22 mouse cellular contexts compared by ENCODE assay signal in the genomic region with DNA sequence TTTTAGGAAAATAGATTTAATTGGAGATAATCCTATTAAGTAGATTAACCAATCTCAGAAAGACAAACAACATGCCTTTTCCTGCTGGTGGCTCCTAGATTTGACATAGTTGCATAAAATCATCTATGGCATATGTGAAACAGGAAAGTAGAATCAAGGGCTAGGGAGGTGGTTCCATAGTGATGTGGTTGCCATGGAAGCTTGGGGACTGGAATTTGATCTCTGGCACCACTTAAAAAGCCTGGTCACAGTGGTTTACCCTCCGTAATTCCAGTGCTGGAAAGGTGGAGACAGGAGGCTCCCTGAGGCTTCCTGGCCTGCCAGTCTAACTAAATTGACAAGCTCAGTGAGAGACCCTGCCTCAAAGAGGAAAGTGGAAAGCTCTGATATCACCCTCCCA. TPM values are rescaled to one million over a fixed set of nuclear protein-coding genes. Genes with fewer than 3 reads are reported as not detected.
DNase-seq lines count a peak whose midpoint lies in the region; ATAC-seq and TF ChIP-seq lines count a peak whose summit lies in the region.
"Had no signal": no experiment of that assay in that cellular context is flagged by ENCODE, and none has a peak within 500 bp of the region (broad histone marks: within the 10 kb centered on the region; RNA-seq: fewer than 3 reads in every experiment).

No protein-coding gene starts in this region.

- H3K4me3 ChIP-seq in liver, adult 2 months (ENCODE audit: insufficient read depth, low read depth, low read length) = no peak overlapping the region
- H3K4me3 ChIP-seq in liver, postnatal 0 days (ENCODE audit: low read depth, low read length) = no peak overlapping the region
- no peak overlapping the region for H3K4me3 ChIP-seq in liver, embryonic 15.5 days (replicated peaks)
- H3K4me3 ChIP-seq: embryonic facial prominence, embryonic 13.5 days; forebrain, embryonic 12.5 days; hindbrain, embryonic 10.5 days had no signal

- TF ChIP-seq POLR2A in liver, adult 2 months (IDR thresholded peaks at IDR 0.05; ENCODE audit: extremely low read depth, insufficient read depth, low read length) = no peak

- TF ChIP-seq CTCF in liver, adult 2 months (IDR thresholded peaks at IDR 0.05; ENCODE audit: low read depth, low read length) = no peak
- no peak for TF ChIP-seq CTCF in liver, postnatal 0 days (IDR thresholded peaks at IDR 0.05; ENCODE audit: low read depth)

- H3K9me3 ChIP-seq in liver, postnatal 0 days (ENCODE audit: low read length) = no peaks in the 10 kb centered on the region
- no peaks in the 10 kb centered on the region for H3K9me3 ChIP-seq in liver, embryonic 15.5 days (replicated peaks)
- H3K9me3 ChIP-seq: embryonic facial prominence, embryonic 13.5 days; forebrain, embryonic 12.5 days; G1E; hindbrain, embryonic 10.5 days had no signal

- H3K79me2 ChIP-seq in liver, adult 2 months (ENCODE audit: control insufficient read depth, insufficient read depth, low read length) = no peaks in the 10 kb centered on the region

- WGBS in liver, adult 2 months = 30% methylated on average over 1 of the region's 1 CpGs
- 63% methylated on average over 1 of the region's 1 CpGs for WGBS in liver, postnatal 0 days (ENCODE audit: insufficient replicate concordance)
- 63% methylated on average over 1 of the region's 1 CpGs for WGBS in liver, embryonic 15.5 days (ENCODE audit: insufficient replicate concordance)

- no peaks in the 10 kb centered on the region for H3K36me3 ChIP-seq in liver, adult 2 months (ENCODE audit: control insufficient read depth, insufficient read depth, low read length)
- no peaks in the 10 kb centered on the region for H3K36me3 ChIP-seq in liver, postnatal 0 days (replicated peaks; ENCODE audit: insufficient read depth, low read length)
- H3K36me3 ChIP-seq in liver, embryonic 15.5 days (replicated peaks) = no peaks in the 10 kb centered on the region
- H3K36me3 ChIP-seq: embryonic facial prominence, embryonic 13.5 days; forebrain, embryonic 12.5 days; G1E; hindbrain, embryonic 10.5 days had no signal

- no peak for ATAC-seq in liver, postnatal 0 days
- ATAC-seq in liver, embryonic 15.5 days (ENCODE audit: insufficient read depth) = no peak
- ATAC-seq: CD4-positive, CD25-positive, alpha-beta regulatory T cell, adult 4 months; forebrain, embryonic 16.5 days had no signal

- H3K27me3 ChIP-seq in liver, adult 2 months (ENCODE audit: control insufficient read depth, insufficient read depth, low read length) = no peaks in the 10 kb centered on the region
- no peaks in the 10 kb centered on the region for H3K27me3 ChIP-seq in liver, postnatal 0 days (ENCODE audit: insufficient read depth, low read length)
- H3K27me3 ChIP-seq in liver, embryonic 15.5 days = no peaks in the 10 kb centered on the region
- H3K27me3 ChIP-seq: embryonic facial prominence, embryonic 13.5 days; forebrain, embryonic 12.5 days had no signal

- peaks cover 20% of the 10 kb centered on the region for H3K4me1 ChIP-seq in liver, adult 2 months (ENCODE audit: control insufficient read depth, insufficient read depth, low read length)
- H3K4me1 ChIP-seq in liver, postnatal 0 days (ENCODE audit: insufficient read depth) = peaks cover 33% of the 10 kb centered on the region
- H3K4me1 ChIP-seq in liver, embryonic 15.5 days (replicated peaks) = peaks cover 53% of the 10 kb centered on the region
- H3K4me1 ChIP-seq: embryonic facial prominence, embryonic 13.5 days; forebrain, embryonic 12.5 days; hindbrain, embryonic 10.5 days had no signal

- DNase-seq in heart, adult 11 months = peak; percentile 23
- no peak for DNase-seq in heart, adult 18-20 months
- DNase-seq in liver, adult 2 months (ENCODE audit: extremely low read depth, low read depth, low spot score) = peak; percentile 84
- DNase-seq in liver, postnatal 0 days = no peak
- peak; percentile 38 for DNase-seq in R1 (ENCODE audit: low read depth, low spot score)
- DNase-seq in layer of hippocampus, postnatal 25 days (ENCODE audit: extremely low spot score in 1 of 2, low spot score in 1 of 2) = no peak
- DNase-seq: adrenal gland, adult 2 months; adrenal gland, postnatal 25 days; B cell, adult 2 months; cerebellum, adult 18-20 months; cerebellum, adult 9-11 months; cerebellum, postnatal 36 days; gastrocnemius, postnatal 14 days had no signal

- H3K4me2 ChIP-seq in liver, postnatal 0 days (ENCODE audit: low read depth, low read length) = no peak overlapping the region
- H3K4me2 ChIP-seq in liver, embryonic 15.5 days = no peak overlapping the region
- H3K4me2 ChIP-seq: embryonic facial prominence, embryonic 13.5 days; forebrain, embryonic 12.5 days; heart, embryonic 11.5 days; hindbrain, embryonic 14.5 days had no signal

- H3K27ac ChIP-seq in liver, adult 2 months (replicated peaks; ENCODE audit: insufficient read depth, low read depth, low read length) = no peak overlapping the region; the same call in 1 of the 2 replicates
- H3K27ac ChIP-seq in liver, postnatal 0 days (ENCODE audit: low read depth) = no peak overlapping the region
- H3K27ac ChIP-seq in liver, embryonic 15.5 days (replicated peaks) = peak overlapping the region; percentile 91
- H3K27ac ChIP-seq: embryonic facial prominence, embryonic 13.5 days; forebrain, embryonic 12.5 days; hindbrain, embryonic 10.5 days; hindbrain, embryonic 14.5 days had no signal

- no peak for TF ChIP-seq EP300 in liver, postnatal 0 days (IDR thresholded peaks at IDR 0.05; ENCODE audit: low read depth)

- no peak overlapping the region for H3K9ac ChIP-seq in liver, adult 2 months (ENCODE audit: low read depth, low read length)
- no peak overlapping the region for H3K9ac ChIP-seq in liver, postnatal 0 days (replicated peaks)
- H3K9ac ChIP-seq in liver, embryonic 15.5 days = no peak overlapping the region
- H3K9ac ChIP-seq: embryonic facial prominence, embryonic 13.5 days; forebrain, embryonic 12.5 days; hindbrain, embryonic 14.5 days had no signal

RNA-seq across cellular contexts. Expression of gene Fads1, which starts 12.2 kb away (rescaled TPM):
- 10 to 100 TPM; 23.6 to 26.1 TPM for total RNA-seq in heart, adult 18-20 months (2021)
- total RNA-seq in liver, adult 2 months (2014; rRNA removed) = 238 and 300 TPM in 2 replicates
- polyA plus RNA-seq in liver, adult 2 months (2012; rRNA removed) = 297 and 352 TPM in 2 replicates
- 88.0 and 97.1 TPM in 2 replicates for polyA plus RNA-seq in liver, postnatal 0 days (2015; fragmentation: Nextera tagmentation; extraction: Ambion mirVana)
- polyA plus RNA-seq in liver, embryonic 15.5 days (2015; fragmentation: Nextera tagmentation; extraction: Ambion mirVana) = 73.6 and 80.7 TPM in 2 replicates
- 100 to 1,000 TPM; 181 to 195 TPM for total RNA-seq in layer of hippocampus, postnatal 25 days (2021)

RNA-seq across cellular contexts. Expression of gene Tmem258, which starts 33.3 kb away (rescaled TPM):
- total RNA-seq in heart, adult 18-20 months (2021) = 100 to 1,000 TPM; 138 to 161 TPM
- 41.1 and 63.0 TPM in 2 replicates for total RNA-seq in liver, adult 2 months (2014; rRNA removed)
- 80.0 and 133 TPM in 2 replicates for polyA plus RNA-seq in liver, adult 2 months (2012; rRNA removed)
- polyA plus RNA-seq in liver, postnatal 0 days (2015; fragmentation: Nextera tagmentation; extraction: Ambion mirVana) = 183 and 195 TPM in 2 replicates
- 254 and 296 TPM in 2 replicates for polyA plus RNA-seq in liver, embryonic 15.5 days (2015; fragmentation: Nextera tagmentation; extraction: Ambion mirVana)
- total RNA-seq in layer of hippocampus, postnatal 25 days (2021) = 10 to 100 TPM; 84.3 to 92.4 TPM

RNA-seq across cellular contexts. Expression of gene Fen1, which starts 33.5 kb away (rescaled TPM):
- total RNA-seq in heart, adult 18-20 months (2021) = 1 to 10 TPM; 4.7 to 5.2 TPM
- 3.0 and 4.6 TPM in 2 replicates for total RNA-seq in liver, adult 2 months (2014; rRNA removed)
- polyA plus RNA-seq in liver, adult 2 months (2012; rRNA removed) = 2.3 and 2.5 TPM in 2 replicates
- 59.4 and 67.0 TPM in 2 replicates for polyA plus RNA-seq in liver, postnatal 0 days (2015; fragmentation: Nextera tagmentation; extraction: Ambion mirVana)
- 136 and 142 TPM in 2 replicates for polyA plus RNA-seq in liver, embryonic 15.5 days (2015; fragmentation: Nextera tagmentation; extraction: Ambion mirVana)
- total RNA-seq in layer of hippocampus, postnatal 25 days (2021) = 1 to 10 TPM; 9.1 to 9.4 TPM

Comparison
In these comparisons a context has a peak if more than half of its experiments do, and no peak if none do; other contexts are left out.
1. DNase-seq: peak in heart, adult 11 months (single experiment), liver, adult 2 months (single experiment) and R1 (single experiment); none in heart, adult 18-20 months (0 of 2), liver, postnatal 0 days (single experiment) and layer of hippocampus, postnatal 25 days (0 of 2).